Mouse (Mus musculus): Measurements from ENCODE around the gene Osbpl10.

- no peak for TF ChIP-seq CTCF (IDR thresholded peaks at IDR 0.05; ENCODE audit: low read depth, low read length)
- no peak for TF ChIP-seq POLR2A (IDR thresholded peaks at IDR 0.05; ENCODE audit: insufficient read depth, low read length)
Observed at GRCm38 (mm10) chr9:115064834-115065233, 86.5 kb downstream of the Osbpl10 start.

All from ES-Bruce4 (cell line).